Mouse (Mus musculus): Measurements from ENCODE around the gene Zc3h12d.
A peak's percentile ranks its signal among the peaks of the same experiment; 100 is the strongest.

Zc3h12d gene

DNA sequence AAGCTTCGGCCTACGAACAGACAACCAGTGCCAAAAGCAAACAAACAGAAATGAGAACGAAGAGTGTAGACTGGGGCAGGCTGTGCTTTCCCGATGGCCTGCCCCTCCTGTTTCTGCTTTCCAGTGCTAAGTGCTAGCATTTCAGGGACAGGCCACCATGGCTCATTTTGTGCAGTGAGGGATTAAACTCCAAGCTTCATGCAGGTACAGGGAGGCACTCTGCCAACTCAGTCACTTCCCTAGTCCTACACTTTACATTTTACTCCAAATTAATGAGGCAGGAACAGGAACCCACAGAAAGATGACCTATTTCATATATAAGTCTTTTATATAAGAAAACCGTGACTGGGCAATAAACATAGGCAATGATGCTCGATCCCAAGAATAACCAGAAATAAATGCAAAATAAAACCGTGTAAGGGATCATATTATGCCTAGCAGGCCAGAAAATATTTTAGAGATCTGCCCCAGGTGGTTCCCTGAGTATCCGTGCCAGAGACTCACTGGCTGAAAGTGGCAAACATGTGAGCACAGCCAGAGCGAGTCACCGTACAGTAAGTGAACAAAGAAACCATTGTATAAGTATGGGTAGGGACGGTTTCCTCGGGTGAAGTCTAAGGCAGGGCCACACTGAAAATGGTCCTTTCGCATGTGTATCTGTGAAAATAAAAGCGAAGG, 29.1 kb downstream of the Zc3h12d start:
- Histone ChIP-seq H3K9me3 (ENCODE audit: low read length) (0 out of 2 replicates have a peak, but pooled peaks cover 4% of the 10 kb centered on the region), H3K36me3 (ENCODE audit: insufficient read depth, low read length) (no peaks in the 10 kb centered on the region), H3K27me3 (ENCODE audit: insufficient read depth, low read length) (peaks cover 3% of the 10 kb centered on the region), H3K4me3 (replicated peaks; ENCODE audit: low read length) (no peak overlapping the region), H3K4me1 (replicated peaks; ENCODE audit: low read depth, low read length) (peaks cover 8% of the 10 kb centered on the region; the same call in 1 of the 2 replicates)
- TF ChIP-seq CTCF (conservative IDR thresholded peaks at IDR 0.05; ENCODE audit: low read length) (no peak), NANOG (IDR thresholded peaks at IDR 0.05; ENCODE audit: borderline replicate concordance, low read length) (no peak), POU5F1 (IDR thresholded peaks at IDR 0.05; ENCODE audit: borderline replicate concordance, low read length) (no peak)

DNA sequence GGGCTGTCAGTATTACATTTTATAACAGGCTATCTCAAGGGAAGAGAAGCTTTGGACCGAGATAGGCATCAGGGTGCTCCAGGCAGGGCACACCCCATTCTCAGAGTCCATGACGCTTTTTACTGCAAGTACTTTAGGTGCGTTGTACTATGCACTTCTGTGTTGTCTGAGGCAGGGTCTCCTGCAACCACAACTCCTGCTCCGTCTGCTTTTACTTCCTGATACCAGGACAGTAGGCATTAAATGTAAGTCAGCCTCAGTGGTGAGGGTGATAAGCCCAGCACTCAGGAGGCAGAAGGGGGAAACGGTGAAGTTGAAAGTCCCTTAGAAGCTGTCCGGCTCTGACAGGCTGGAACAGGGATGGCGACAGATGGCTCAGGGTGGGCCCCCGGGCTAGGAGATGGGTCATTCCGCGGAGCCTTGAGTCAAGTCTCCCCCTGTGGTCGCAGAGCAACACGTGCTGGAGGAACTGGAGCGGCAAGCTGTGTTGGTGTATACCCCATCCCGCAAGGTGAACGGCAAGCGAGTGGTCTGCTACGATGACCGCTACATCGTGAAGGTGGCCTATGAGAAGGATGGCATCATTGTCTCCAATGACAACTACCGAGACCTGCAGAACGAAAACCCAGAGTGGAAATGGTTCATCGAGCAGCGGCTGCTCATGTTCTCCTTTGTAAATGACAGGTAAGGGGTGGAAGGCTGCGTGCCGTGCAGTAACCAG, 29.8 kb downstream of the Zc3h12d start:
- Histone ChIP-seq H3K4me1 (replicated peaks; ENCODE audit: low read depth, low read length) (peaks cover 11% of the 10 kb centered on the region), H3K36me3 (ENCODE audit: insufficient read depth, low read length) (no peaks in the 10 kb centered on the region), H3K27me3 (ENCODE audit: insufficient read depth, low read length) (peaks cover 10% of the 10 kb centered on the region), H3K9me3 (ENCODE audit: low read length) (0 out of 2 replicates have a peak, but pooled peaks cover 4% of the 10 kb centered on the region), H3K4me3 (replicated peaks; ENCODE audit: low read length) (no peak overlapping the region)
- TF ChIP-seq NANOG (IDR thresholded peaks at IDR 0.05; ENCODE audit: borderline replicate concordance, low read length) (no peak), CTCF (conservative IDR thresholded peaks at IDR 0.05; ENCODE audit: low read length) (no peak), POU5F1 (IDR thresholded peaks at IDR 0.05; ENCODE audit: borderline replicate concordance, low read length) (no peak)

GRCm38 (mm10) chr10:7863411-7863810, 31.1 kb downstream of the Zc3h12d start:
- TF ChIP-seq POU5F1 (IDR thresholded peaks at IDR 0.05; ENCODE audit: borderline replicate concordance, low read length) (no peak), CTCF (conservative IDR thresholded peaks at IDR 0.05; ENCODE audit: low read length) (no peak), NANOG (IDR thresholded peaks at IDR 0.05; ENCODE audit: borderline replicate concordance, low read length) (no peak)
- no peak overlapping the region for H3K4me3 ChIP-seq (replicated peaks; ENCODE audit: low read length)
- peaks cover 23% of the 10 kb centered on the region for H3K27me3 ChIP-seq (ENCODE audit: insufficient read depth, low read length)
- no peaks in the 10 kb centered on the region for H3K36me3 ChIP-seq (ENCODE audit: insufficient read depth, low read length)
- H3K9me3 ChIP-seq (ENCODE audit: low read length) = 0 out of 2 replicates have a peak, but pooled peaks cover 4% of the 10 kb centered on the region
- peaks cover 19% of the 10 kb centered on the region for H3K4me1 ChIP-seq (replicated peaks; ENCODE audit: low read depth, low read length)

GRCm38 (mm10) chr10:7864184-7864583, 31.9 kb downstream of the Zc3h12d start:
- peaks cover 29% of the 10 kb centered on the region for H3K27me3 ChIP-seq (ENCODE audit: insufficient read depth, low read length)
- peaks cover 19% of the 10 kb centered on the region for H3K4me1 ChIP-seq (replicated peaks; ENCODE audit: low read depth, low read length)
- no peak for TF ChIP-seq POU5F1 (IDR thresholded peaks at IDR 0.05; ENCODE audit: borderline replicate concordance, low read length)
- H3K9me3 ChIP-seq (ENCODE audit: low read length) = 0 out of 2 replicates have a peak, but pooled peaks cover 4% of the 10 kb centered on the region
- H3K36me3 ChIP-seq (ENCODE audit: insufficient read depth, low read length) = no peaks in the 10 kb centered on the region
- H3K4me3 ChIP-seq (replicated peaks; ENCODE audit: low read length) = 0 out of 2 replicates have a peak overlapping the region, but pooled peaks have one; percentile 23

GRCm38 (mm10) chr10:7864806-7865205, 32.5 kb downstream of the Zc3h12d start:
- no peak overlapping the region for H3K4me3 ChIP-seq (replicated peaks; ENCODE audit: low read length)
- TF ChIP-seq POU5F1 (IDR thresholded peaks at IDR 0.05; ENCODE audit: borderline replicate concordance, low read length) = no peak
- no peak for TF ChIP-seq CTCF (conservative IDR thresholded peaks at IDR 0.05; ENCODE audit: low read length)
- TF ChIP-seq NANOG (IDR thresholded peaks at IDR 0.05; ENCODE audit: borderline replicate concordance, low read length) = no peak
- H3K27me3 ChIP-seq (ENCODE audit: insufficient read depth, low read length) = peaks cover 36% of the 10 kb centered on the region
- H3K9me3 ChIP-seq (ENCODE audit: low read length) = 0 out of 2 replicates have a peak, but pooled peaks cover 4% of the 10 kb centered on the region
- H3K4me1 ChIP-seq (replicated peaks; ENCODE audit: low read depth, low read length) = peaks cover 20% of the 10 kb centered on the region
- H3K36me3 ChIP-seq (ENCODE audit: insufficient read depth, low read length) = no peaks in the 10 kb centered on the region

GRCm38 (mm10) chr10:7866762-7867665, 34.7 kb downstream of the Zc3h12d start:
- H3K36me3 ChIP-seq (ENCODE audit: insufficient read depth, low read length) = no peaks in the 10 kb centered on the region
- H3K27me3 ChIP-seq (ENCODE audit: insufficient read depth, low read length) = peaks cover 37% of the 10 kb centered on the region
- peak overlapping the region; percentile 77 for H3K4me3 ChIP-seq (replicated peaks; ENCODE audit: low read length)
- TF ChIP-seq NANOG (IDR thresholded peaks at IDR 0.05; ENCODE audit: borderline replicate concordance, low read length) = no peak
- no peak for TF ChIP-seq CTCF (conservative IDR thresholded peaks at IDR 0.05; ENCODE audit: low read length)
- no peak for TF ChIP-seq POU5F1 (IDR thresholded peaks at IDR 0.05; ENCODE audit: borderline replicate concordance, low read length)
- H3K4me1 ChIP-seq (replicated peaks; ENCODE audit: low read depth, low read length) = peaks cover 20% of the 10 kb centered on the region
- 0 out of 2 replicates have a peak, but pooled peaks cover 4% of the 10 kb centered on the region for H3K9me3 ChIP-seq (ENCODE audit: low read length)

DNA sequence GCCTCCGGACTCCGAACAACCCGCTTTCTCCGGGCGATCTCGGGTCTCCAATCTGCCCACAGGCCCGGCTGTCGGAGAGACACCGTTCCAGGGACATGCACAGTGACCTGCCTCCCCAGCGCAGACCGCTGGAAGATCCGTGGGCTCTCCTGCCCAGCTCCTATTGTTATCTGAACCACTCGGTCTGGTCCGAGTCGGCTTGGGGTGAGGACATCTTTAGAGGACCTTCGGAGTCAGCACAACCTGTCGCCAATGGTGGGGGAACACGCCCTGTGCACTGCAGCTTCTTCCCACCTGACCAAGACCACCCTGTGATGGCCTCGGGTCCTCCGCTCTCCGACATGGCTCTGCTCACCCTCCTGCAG, 35.4 kb downstream of the Zc3h12d start:
- H3K9me3 ChIP-seq (ENCODE audit: low read length) = 0 out of 2 replicates have a peak, but pooled peaks cover 4% of the 10 kb centered on the region
- H3K4me3 ChIP-seq (replicated peaks; ENCODE audit: low read length) = peak overlapping the region; percentile 77
- H3K36me3 ChIP-seq (ENCODE audit: insufficient read depth, low read length) = no peaks in the 10 kb centered on the region
- TF ChIP-seq NANOG (IDR thresholded peaks at IDR 0.05; ENCODE audit: borderline replicate concordance, low read length) (no peak), POU5F1 (IDR thresholded peaks at IDR 0.05; ENCODE audit: borderline replicate concordance, low read length) (no peak), CTCF (conservative IDR thresholded peaks at IDR 0.05; ENCODE audit: low read length) (no peak)
- peaks cover 37% of the 10 kb centered on the region for H3K27me3 ChIP-seq (ENCODE audit: insufficient read depth, low read length)
- H3K4me1 ChIP-seq (replicated peaks; ENCODE audit: low read depth, low read length) = peaks cover 18% of the 10 kb centered on the region

GRCm38 (mm10) chr10:7869746-7870145, 37.5 kb downstream of the Zc3h12d start:
- Histone ChIP-seq H3K36me3 (ENCODE audit: insufficient read depth, low read length) (no peaks in the 10 kb centered on the region), H3K27me3 (ENCODE audit: insufficient read depth, low read length) (peaks cover 37% of the 10 kb centered on the region), H3K9me3 (ENCODE audit: low read length) (0 out of 2 replicates have a peak, but pooled peaks cover 4% of the 10 kb centered on the region), H3K4me1 (replicated peaks; ENCODE audit: low read depth, low read length) (peaks cover 14% of the 10 kb centered on the region), H3K4me3 (replicated peaks; ENCODE audit: low read length) (no peak overlapping the region)
- no peak for TF ChIP-seq NANOG (IDR thresholded peaks at IDR 0.05; ENCODE audit: borderline replicate concordance, low read length)
- no peak for TF ChIP-seq POU5F1 (IDR thresholded peaks at IDR 0.05; ENCODE audit: borderline replicate concordance, low read length)
